In the genomic region with DNA sequence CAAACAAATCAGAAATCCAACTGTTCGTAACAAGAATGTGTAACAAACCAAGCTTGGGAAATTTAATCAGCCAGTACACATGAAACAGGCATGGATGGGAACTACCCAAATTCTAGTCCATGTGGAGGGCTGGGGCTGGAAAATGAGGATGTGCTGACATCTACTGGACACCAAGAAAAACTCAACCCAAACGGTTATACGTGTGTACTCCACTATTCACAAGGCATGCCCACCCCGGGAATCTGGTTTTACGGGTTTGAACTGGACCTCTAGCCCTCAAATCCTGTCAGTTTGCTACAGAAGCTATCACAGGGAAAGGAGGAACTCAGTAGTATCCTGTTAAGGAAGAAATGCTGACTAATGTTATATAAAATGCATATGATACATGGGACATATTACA, we compare ENCODE assay signal across 8 mouse cellular contexts. TPM values are rescaled to one million over a fixed set of nuclear protein-coding genes. Genes with fewer than 3 reads are reported as not detected.
DNase-seq lines count a peak whose midpoint lies in the region; ATAC-seq lines count a peak whose summit lies in the region.

No protein-coding gene starts in this region.

- no peaks in the 10 kb centered on the region for H3K36me3 ChIP-seq in heart, embryonic 15.5 days
- no peaks in the 10 kb centered on the region for H3K36me3 ChIP-seq in kidney, embryonic 16.5 days (ENCODE audit: insufficient read depth, low read length)
- H3K36me3 ChIP-seq in limb, embryonic 15.5 days, result no peaks in the 10 kb centered on the region

- no peaks in the 10 kb centered on the region for H3K9me3 ChIP-seq in heart, embryonic 15.5 days (replicated peaks)
- no peaks in the 10 kb centered on the region for H3K9me3 ChIP-seq in kidney, embryonic 16.5 days (ENCODE audit: low read length)
- no peaks in the 10 kb centered on the region for H3K9me3 ChIP-seq in limb, embryonic 15.5 days

- H3K4me1 ChIP-seq in heart, embryonic 15.5 days (replicated peaks), result no peaks in the 10 kb centered on the region
- no peaks in the 10 kb centered on the region for H3K4me1 ChIP-seq in kidney, embryonic 16.5 days (ENCODE audit: insufficient read depth, low read length)
- no peaks in the 10 kb centered on the region for H3K4me1 ChIP-seq in limb, embryonic 15.5 days

- no peak overlapping the region for H3K27ac ChIP-seq in heart, embryonic 15.5 days
- H3K27ac ChIP-seq in kidney, embryonic 16.5 days (ENCODE audit: low read length), result no peak overlapping the region
- no peak overlapping the region for H3K27ac ChIP-seq in limb, embryonic 15.5 days

- no peak overlapping the region for H3K4me2 ChIP-seq in heart, embryonic 15.5 days
- no peak overlapping the region for H3K4me2 ChIP-seq in kidney, embryonic 16.5 days (replicated peaks; ENCODE audit: low read depth, low read length)
- H3K4me2 ChIP-seq in limb, embryonic 15.5 days, result no peak overlapping the region

- ATAC-seq in heart, embryonic 15.5 days (replicated peaks; ENCODE audit: insufficient number of reproducible peaks, insufficient read depth, low FRiP score, low read depth), result 0 out of 2 replicates have a peak, but pooled peaks have one; percentile 66
- ATAC-seq in kidney, embryonic 16.5 days (ENCODE audit: low FRiP score, low TSS enrichment), result peak; percentile 81
- ATAC-seq in limb, embryonic 15.5 days (ENCODE audit: insufficient number of reproducible peaks, low FRiP score, low TSS enrichment, low read depth), result peak; percentile 76; the same call in 1 of the 2 replicates

- peaks cover 15% of the 10 kb centered on the region for H3K27me3 ChIP-seq in heart, embryonic 15.5 days
- H3K27me3 ChIP-seq in kidney, embryonic 16.5 days (ENCODE audit: insufficient read depth, low read length), result no peaks in the 10 kb centered on the region
- peaks cover 9% of the 10 kb centered on the region for H3K27me3 ChIP-seq in limb, embryonic 15.5 days

- 13% methylated on average over 5 of the region's 5 CpGs for WGBS in heart, embryonic 15.5 days
- WGBS in kidney, embryonic 16.5 days, result 4% methylated on average over 5 of the region's 5 CpGs
- 11% methylated on average over 5 of the region's 5 CpGs for WGBS in limb, embryonic 15.5 days

- DNase-seq in CD4-positive helper T cell, adult 2 months (ENCODE audit: low read depth, low spot score), result peak; percentile 75
- DNase-seq in adrenal gland, adult 18-20 months (ENCODE audit: low spot score in 2 of 2), result peak; percentile 32 to 42
- peak; percentile 80 for DNase-seq in embryo, embryonic 11 days
- DNase-seq in natural killer cell, adult 2 months (ENCODE audit: low spot score in 2 of 2), result peak; percentile 42 to 50
- peak; percentile 8 to 28 for DNase-seq in thymus, adult 18-20 months

- no peak overlapping the region for H3K4me3 ChIP-seq in heart, embryonic 15.5 days
- no peak overlapping the region for H3K4me3 ChIP-seq in kidney, embryonic 16.5 days (ENCODE audit: low read length)
- H3K4me3 ChIP-seq in limb, embryonic 15.5 days, result no peak overlapping the region

- H3K9ac ChIP-seq in heart, embryonic 15.5 days, result no peak overlapping the region
- no peak overlapping the region for H3K9ac ChIP-seq in kidney, embryonic 16.5 days (replicated peaks; ENCODE audit: low read length)
- H3K9ac ChIP-seq in limb, embryonic 15.5 days, result no peak overlapping the region

RNA-seq across cellular contexts. Expression of a gene that starts 24.3 kb away (rescaled TPM):
- not detected for total RNA-seq in adrenal gland, adult 18-20 months (2021)
- polyA plus RNA-seq in heart, embryonic 15.5 days (2015; fragmentation: Nextera tagmentation; extraction: Ambion mirVana), result 0.57 and 1.0 TPM in 2 replicates
- polyA plus RNA-seq in kidney, embryonic 16.5 days (2015; fragmentation: Nextera tagmentation; extraction: Ambion mirVana), result 0.29 and 0.69 TPM in 2 replicates
- 0.70 and 0.86 TPM in 2 replicates for polyA plus RNA-seq in limb, embryonic 15.5 days (2015; fragmentation: Nextera tagmentation; extraction: Ambion mirVana)

RNA-seq across cellular contexts. Expression of a gene that starts 31.5 kb away (rescaled TPM):
- total RNA-seq in adrenal gland, adult 18-20 months (2021), result under 1 TPM; 0.74 to 0.76 TPM
- 0.37 and 1.1 TPM in 2 replicates for polyA plus RNA-seq in heart, embryonic 15.5 days (2015; fragmentation: Nextera tagmentation; extraction: Ambion mirVana)
- polyA plus RNA-seq in kidney, embryonic 16.5 days (2015; fragmentation: Nextera tagmentation; extraction: Ambion mirVana), result 1.1 and 1.6 TPM in 2 replicates
- 1.5 and 2.1 TPM in 2 replicates for polyA plus RNA-seq in limb, embryonic 15.5 days (2015; fragmentation: Nextera tagmentation; extraction: Ambion mirVana)

Comparison
In these comparisons a context has a peak if more than half of its experiments do, and no peak if none do; other contexts are left out.
1. DNase-seq: peak in every context shown above with its lines; median percentile 80 in embryo, embryonic 11 days; 75 in CD4-positive helper T cell, adult 2 months; 46 in natural killer cell, adult 2 months; 37 in adrenal gland, adult 18-20 months; 18 in thymus, adult 18-20 months.